Mouse (Mus musculus) kidney, adult 2 months (tissue): ENCODE results near the gene Sf3a2. TPM values are rescaled to one million over a fixed set of nuclear protein-coding genes. Genes with fewer than 3 reads are reported as not detected.

Experiments
- DNase-seq: peaks from one replicate; pipeline ENCODE4 v3.0.0; 2021
- H3K27ac ChIP-seq: fragments of 200-500 bp; 2 replicates; pipeline ENCODE4 v1.5.1; 2012; ENCODE audit warnings: low read depth, low read length, control low read depth, inconsistent platforms; ENCODE audit not compliant: insufficient read depth
- H3K27me3 ChIP-seq: fragments of 200-500 bp; replicated peaks from 2 replicates; pipeline ENCODE4 v1.6.1; 2012; ENCODE audit warnings: mild to moderate bottlenecking, moderate library complexity, low read length, inconsistent platforms; ENCODE audit not compliant: control insufficient read depth, insufficient read depth
- H3K36me3 ChIP-seq: fragments of 200-500 bp; 2 replicates; pipeline ENCODE4 v1.6.1; 2012; ENCODE audit warnings: mild to moderate bottlenecking, moderate library complexity, low read length, inconsistent platforms; ENCODE audit not compliant: control insufficient read depth, insufficient read depth
- H3K4me1 ChIP-seq: fragments of 200-500 bp; 2 replicates; pipeline ENCODE4 v1.6.1; 2011; ENCODE audit warnings: low read length; ENCODE audit not compliant: control insufficient read depth, insufficient read depth
- H3K4me3 ChIP-seq: fragments of 200-500 bp; 2 replicates; pipeline ENCODE4 v1.5.1; 2011; ENCODE audit warnings: mild to moderate bottlenecking, low read depth, low read length, control low read depth; ENCODE audit not compliant: insufficient read depth
- CTCF ChIP-seq: fragments of 200-500 bp; conservative IDR thresholded peaks from 2 replicates; pipeline ENCODE4 v1.5.1; 2011; ENCODE audit warnings: low read depth, mild to moderate bottlenecking, control low read depth, low read length, moderate library complexity, mixed read lengths; ENCODE audit not compliant: insufficient read depth, insufficient read length
- POLR2A ChIP-seq: fragments of 200-500 bp; IDR thresholded peaks from one replicate; pipeline ENCODE4 v1.6.1; 2011; ENCODE audit warnings: low read depth, low read length, control low read depth
- WGBS: fragments of 180-500 bp; shearing (Covaris S2); methylation state at CpG from one replicate; pipeline ENCODE4 v1.1.7; 2018; 5-methylcytosine and 5-hydroxymethylcytosine counted together
- polyA plus RNA-seq: library from polyadenylated mRNA; depleted of rRNA; stranded (reverse); fragments of >200 nt; gene quantifications from 2 replicates; pipeline ENCODE4 v1.2.3, GENCODE M21; 2012

Gene Sf3a2
- polyA plus RNA-seq, 1 experiment: 23.1 TPM

- Histone ChIP-seq H3K27ac (no peak overlapping the region), H3K4me3 (no peak overlapping the region), H3K36me3 (no peaks in the 10 kb centered on the region), H3K27me3 (no peaks in the 10 kb centered on the region), H3K4me1 (peaks cover 10% of the 10 kb centered on the region; the same call in 1 of the 2 replicates)
- TF ChIP-seq CTCF (no peak), POLR2A (no peak)
- DNase-seq: no peak
- WGBS: 97% methylated on average over 2 of the region's 2 CpGs
Observed at GRCm38 (mm10) chr10:80804340-80804739, 6.3 kb downstream of the Sf3a2 start.

GRCm38 (mm10) chr10:80804916-80805315, 6.9 kb downstream of the Sf3a2 start, which contains the start of gene Amh:
Amh (plus strand) TSS chr10:80805243.
- no peak within 1 kb of the TSS for H3K27ac ChIP-seq
- TF ChIP-seq CTCF: no peak
- TF ChIP-seq POLR2A: no peak
- no peaks in the 10 kb centered on the region for H3K36me3 ChIP-seq
- no peak within 1 kb of the TSS for H3K4me3 ChIP-seq
- 76% methylated on average over 6 of the region's 6 CpGs for WGBS
- peaks cover 6% of the 10 kb centered on the region; the same call in 1 of the 2 replicates for H3K4me1 ChIP-seq
- H3K27me3 ChIP-seq: no peaks in the 10 kb centered on the region
- DNase-seq: no peak

- 87% methylated on average over 5 of the region's 5 CpGs for WGBS
- H3K4me3 ChIP-seq: no peak overlapping the region
- H3K4me1 ChIP-seq: peaks cover 6% of the 10 kb centered on the region; the same call in 1 of the 2 replicates
- TF ChIP-seq CTCF (no peak), POLR2A (no peak)
- H3K36me3 ChIP-seq: no peaks in the 10 kb centered on the region
- H3K27me3 ChIP-seq: no peaks in the 10 kb centered on the region
- no peak overlapping the region for H3K27ac ChIP-seq
- no peak for DNase-seq
Observed at GRCm38 (mm10) chr10:80805322-80805721, 7.3 kb downstream of the Sf3a2 start.

- DNase-seq: peak; percentile 69
- H3K4me3 ChIP-seq: no peak overlapping the region
- H3K4me1 ChIP-seq: peaks cover 6% of the 10 kb centered on the region; the same call in 1 of the 2 replicates
- H3K27ac ChIP-seq: no peak overlapping the region
- H3K27me3 ChIP-seq: no peaks in the 10 kb centered on the region
- H3K36me3 ChIP-seq: no peaks in the 10 kb centered on the region
- 21% methylated on average over 3 of the region's 3 CpGs for WGBS
- TF ChIP-seq POLR2A (no peak), CTCF (peak; percentile 67)
Observed at GRCm38 (mm10) chr10:80805925-80806324, 7.9 kb downstream of the Sf3a2 start.

GRCm38 (mm10) chr10:80806341-80807056, 8.5 kb downstream of the Sf3a2 start:
- Histone ChIP-seq H3K27me3 (no peaks in the 10 kb centered on the region), H3K36me3 (no peaks in the 10 kb centered on the region), H3K27ac (no peak overlapping the region), H3K4me1 (peaks cover 6% of the 10 kb centered on the region; the same call in 1 of the 2 replicates), H3K4me3 (peak overlapping the region; percentile 49)
- TF ChIP-seq CTCF (no peak), POLR2A (no peak)
- DNase-seq: no peak
- 54% methylated on average over 34 of the region's 34 CpGs for WGBS

GRCm38 (mm10) chr10:80807057-80807627, 9.1 kb downstream of the Sf3a2 start:
- peak; percentile 81 for DNase-seq
- Histone ChIP-seq H3K27ac (no peak overlapping the region), H3K4me3 (peak overlapping the region; percentile 49), H3K36me3 (no peaks in the 10 kb centered on the region), H3K4me1 (peaks cover 6% of the 10 kb centered on the region; the same call in 1 of the 2 replicates), H3K27me3 (no peaks in the 10 kb centered on the region)
- whole genome bisulfite sequencing: 1% methylated on average over 58 of the region's 58 CpGs
- TF ChIP-seq POLR2A (peak; percentile 11), CTCF (no peak)

- Histone ChIP-seq H3K27ac (no peak overlapping the region), H3K36me3 (no peaks in the 10 kb centered on the region), H3K27me3 (no peaks in the 10 kb centered on the region), H3K4me3 (no peak overlapping the region), H3K4me1 (peaks cover 6% of the 10 kb centered on the region; the same call in 1 of the 2 replicates)
- TF ChIP-seq CTCF: no peak
- TF ChIP-seq POLR2A: no peak
- DNase-seq: no peak
- WGBS: 22% methylated on average over 40 of the region's 40 CpGs
Observed at GRCm38 (mm10) chr10:80808099-80808984, 10.3 kb downstream of the Sf3a2 start.
